Mouse (Mus musculus): ENCODE measurements around the gene Rel. TPM values are rescaled to one million over a fixed set of nuclear protein-coding genes. Genes with fewer than 3 reads are reported as not detected.

The Rel gene
- polyA plus RNA-seq, 1 experiment from 2014 or later, result 2.2 TPM

DNA sequence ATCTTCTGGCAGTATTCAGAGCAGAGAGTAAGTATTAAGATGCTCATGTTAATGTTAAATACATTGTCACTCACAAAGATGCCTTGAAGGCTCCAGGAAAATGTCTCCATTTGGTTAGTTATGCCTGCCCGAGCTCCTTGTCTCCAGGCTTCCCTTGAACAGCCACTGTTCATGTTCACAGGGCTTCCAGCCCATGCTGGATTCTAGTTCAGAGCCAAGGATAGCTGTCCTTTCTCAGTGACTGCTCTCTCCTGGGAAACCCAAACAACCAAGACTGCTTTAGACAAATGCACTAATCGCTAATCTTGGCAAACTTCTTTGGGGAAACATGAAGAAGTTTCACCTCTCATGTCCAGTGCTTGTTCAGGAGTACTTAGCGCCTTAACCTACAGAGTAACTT is 58.5 kb downstream of the Rel start:
- DNase-seq (ENCODE audit: low spot score), result no peak
- Histone ChIP-seq H3K9me3 (ENCODE audit: control insufficient read depth, low read length) (no peaks in the 10 kb centered on the region), H3K4me2 (ENCODE audit: low read depth, low read length) (no peak overlapping the region), H3K27me3 (replicated peaks; ENCODE audit: control insufficient read depth, insufficient read depth, low read length) (no peaks in the 10 kb centered on the region), H3K36me3 (ENCODE audit: control insufficient read depth, insufficient read depth, low read length) (peaks cover 77% of the 10 kb centered on the region), H3K27ac (replicated peaks; ENCODE audit: low read depth, low read length) (no peak overlapping the region), H3K4me3 (ENCODE audit: low read depth, low read length) (no peak overlapping the region), H3K4me1 (ENCODE audit: control insufficient read depth, insufficient read depth, low read length) (no peaks in the 10 kb centered on the region), H3K9ac (ENCODE audit: low read depth, low read length) (no peak overlapping the region)
- WGBS, result 87% methylated on average over 3 of the region's 3 CpGs
- no peak for ATAC-seq (ENCODE audit: low read depth)

- Histone ChIP-seq H3K4me3 (ENCODE audit: low read depth, low read length) (no peak overlapping the region), H3K4me2 (ENCODE audit: low read depth, low read length) (no peak overlapping the region), H3K27ac (replicated peaks; ENCODE audit: low read depth, low read length) (no peak overlapping the region), H3K9me3 (ENCODE audit: control insufficient read depth, low read length) (no peaks in the 10 kb centered on the region), H3K36me3 (ENCODE audit: control insufficient read depth, insufficient read depth, low read length) (peaks cover 42% of the 10 kb centered on the region), H3K4me1 (ENCODE audit: control insufficient read depth, insufficient read depth, low read length) (no peaks in the 10 kb centered on the region), H3K9ac (ENCODE audit: low read depth, low read length) (no peak overlapping the region), H3K27me3 (replicated peaks; ENCODE audit: control insufficient read depth, insufficient read depth, low read length) (no peaks in the 10 kb centered on the region)
- 89% methylated on average over 7 of the region's 7 CpGs for WGBS
- DNase-seq (ENCODE audit: low spot score) (no peak), ATAC-seq (ENCODE audit: low read depth) (no peak)
Measured at GRCm38 (mm10) chr11:23704604-23705294, 66.0 kb downstream of the Rel start.

DNA sequence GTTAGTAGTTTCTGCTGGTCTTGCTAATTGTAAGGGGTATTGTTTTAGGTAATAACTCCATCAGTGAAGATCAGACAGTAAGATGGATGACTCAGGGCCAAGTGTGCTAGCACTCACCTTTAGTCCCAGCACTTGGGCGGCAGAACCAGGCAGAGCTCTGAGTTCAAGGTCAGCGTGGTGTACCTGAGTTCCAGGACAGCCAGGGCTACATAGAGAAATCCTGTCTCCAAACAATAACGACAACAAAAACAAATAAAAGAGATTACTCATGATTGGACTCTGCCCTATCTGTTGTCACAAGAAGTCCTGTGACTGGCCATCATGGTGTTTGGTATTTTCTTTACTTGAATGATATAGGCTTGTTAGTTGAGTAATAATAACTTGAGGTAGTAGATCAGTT is 68.9 kb downstream of the Rel start:
- WGBS, result 94% methylated on average over 3 of the region's 3 CpGs
- Histone ChIP-seq H3K4me1 (ENCODE audit: control insufficient read depth, insufficient read depth, low read length) (no peaks in the 10 kb centered on the region), H3K4me2 (ENCODE audit: low read depth, low read length) (no peak overlapping the region)

DNA sequence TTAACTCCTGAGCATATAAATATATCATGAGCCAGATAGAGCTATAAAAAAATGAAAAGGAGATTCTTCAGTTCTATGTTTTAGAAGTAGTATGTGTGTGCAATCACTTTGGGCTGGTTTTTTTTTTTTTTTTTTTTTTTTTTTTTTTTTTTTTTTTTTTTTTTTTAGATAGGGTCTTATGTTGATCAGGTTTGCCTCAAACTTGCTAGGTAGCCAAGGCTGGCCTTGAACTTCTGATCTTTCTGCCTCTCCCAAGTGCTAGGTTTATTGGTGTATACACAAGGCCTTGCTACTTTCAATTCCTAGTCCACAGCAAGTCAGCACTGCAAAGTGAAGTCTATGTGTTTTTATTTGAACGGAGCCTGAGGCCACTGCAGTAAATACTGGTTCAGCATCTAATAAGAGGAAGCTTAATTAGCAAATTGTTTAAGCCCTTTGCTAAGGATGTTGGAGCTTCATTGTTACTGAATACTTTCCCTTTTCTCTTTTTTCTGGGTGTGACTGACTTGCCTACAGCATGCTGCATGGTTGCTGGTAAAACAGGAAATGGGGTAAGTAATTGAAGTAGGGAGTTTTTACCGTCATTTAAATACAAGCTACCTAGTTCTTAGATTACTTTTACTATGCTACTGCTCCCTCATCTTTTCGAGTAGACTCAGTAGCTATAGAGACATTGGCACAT is 71.2 kb downstream of the Rel start:
- H3K4me2 ChIP-seq (ENCODE audit: low read depth, low read length), result no peak overlapping the region
- WGBS, result 58% methylated on average over 3 of the region's 3 CpGs

More for the DNA sequence above, 68.9 kb downstream of the Rel start:
- H3K9ac ChIP-seq (ENCODE audit: low read depth, low read length), result no peak overlapping the region
- DNase-seq (ENCODE audit: low spot score), result no peak
- H3K27ac ChIP-seq (replicated peaks; ENCODE audit: low read depth, low read length), result no peak overlapping the region
- peaks cover 30% of the 10 kb centered on the region for H3K36me3 ChIP-seq (ENCODE audit: control insufficient read depth, insufficient read depth, low read length)
- H3K4me3 ChIP-seq (ENCODE audit: low read depth, low read length), result no peak overlapping the region
- ATAC-seq (ENCODE audit: low read depth), result no peak
- no peaks in the 10 kb centered on the region for H3K9me3 ChIP-seq (ENCODE audit: control insufficient read depth, low read length)
- no peaks in the 10 kb centered on the region for H3K27me3 ChIP-seq (replicated peaks; ENCODE audit: control insufficient read depth, insufficient read depth, low read length)

GRCm38 (mm10) chr11:23698526-23698925 is 72.2 kb downstream of the Rel start:
- peaks cover 24% of the 10 kb centered on the region for H3K36me3 ChIP-seq (ENCODE audit: control insufficient read depth, insufficient read depth, low read length)
- no peaks in the 10 kb centered on the region for H3K4me1 ChIP-seq (ENCODE audit: control insufficient read depth, insufficient read depth, low read length)
- no peaks in the 10 kb centered on the region for H3K9me3 ChIP-seq (ENCODE audit: control insufficient read depth, low read length)
- H3K27ac ChIP-seq (replicated peaks; ENCODE audit: low read depth, low read length), result no peak overlapping the region
- no peak for DNase-seq (ENCODE audit: low spot score)
- no peak for ATAC-seq (ENCODE audit: low read depth)
- no peak overlapping the region for H3K4me2 ChIP-seq (ENCODE audit: low read depth, low read length)
- H3K4me3 ChIP-seq (ENCODE audit: low read depth, low read length), result no peak overlapping the region
- WGBS, result 69% methylated on average over 2 of the region's 2 CpGs
- no peaks in the 10 kb centered on the region for H3K27me3 ChIP-seq (replicated peaks; ENCODE audit: control insufficient read depth, insufficient read depth, low read length)
- H3K9ac ChIP-seq (ENCODE audit: low read depth, low read length), result no peak overlapping the region

More for the DNA sequence above, 71.2 kb downstream of the Rel start:
- Histone ChIP-seq H3K36me3 (ENCODE audit: control insufficient read depth, insufficient read depth, low read length) (peaks cover 22% of the 10 kb centered on the region), H3K9ac (ENCODE audit: low read depth, low read length) (no peak overlapping the region), H3K4me3 (ENCODE audit: low read depth, low read length) (no peak overlapping the region), H3K4me1 (ENCODE audit: control insufficient read depth, insufficient read depth, low read length) (no peaks in the 10 kb centered on the region), H3K27ac (replicated peaks; ENCODE audit: low read depth, low read length) (no peak overlapping the region), H3K27me3 (replicated peaks; ENCODE audit: control insufficient read depth, insufficient read depth, low read length) (no peaks in the 10 kb centered on the region), H3K9me3 (ENCODE audit: control insufficient read depth, low read length) (no peaks in the 10 kb centered on the region)
- DNase-seq (ENCODE audit: low spot score) (no peak), ATAC-seq (ENCODE audit: low read depth) (no peak)

DNA sequence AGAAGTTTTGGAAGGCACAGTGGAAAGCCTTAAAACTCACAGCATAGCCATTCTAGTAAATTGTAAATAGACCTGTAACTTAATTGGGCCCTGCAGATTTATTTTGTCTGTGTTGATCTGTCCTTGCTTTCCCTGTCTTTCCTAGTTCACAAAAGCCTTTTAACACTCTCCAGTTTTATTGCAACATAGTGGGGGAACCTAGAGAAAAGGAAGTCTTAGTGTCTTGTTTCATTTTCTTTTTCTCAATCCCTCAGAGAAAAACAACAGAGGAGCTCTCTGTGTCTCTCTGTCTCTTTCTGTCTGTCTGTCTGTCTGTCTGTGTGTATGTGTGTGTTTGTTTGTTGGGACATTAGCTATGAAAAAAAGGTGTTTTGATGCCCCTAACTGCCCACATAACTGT is 74.9 kb downstream of the Rel start:
- ATAC-seq (ENCODE audit: low read depth), result no peak
- Histone ChIP-seq H3K9me3 (ENCODE audit: control insufficient read depth, low read length) (no peaks in the 10 kb centered on the region), H3K4me1 (ENCODE audit: control insufficient read depth, insufficient read depth, low read length) (no peaks in the 10 kb centered on the region), H3K9ac (ENCODE audit: low read depth, low read length) (no peak overlapping the region), H3K36me3 (ENCODE audit: control insufficient read depth, insufficient read depth, low read length) (peaks cover 18% of the 10 kb centered on the region; the same call in 1 of the 2 replicates), H3K4me2 (ENCODE audit: low read depth, low read length) (no peak overlapping the region), H3K27me3 (replicated peaks; ENCODE audit: control insufficient read depth, insufficient read depth, low read length) (no peaks in the 10 kb centered on the region), H3K4me3 (ENCODE audit: low read depth, low read length) (no peak overlapping the region), H3K27ac (replicated peaks; ENCODE audit: low read depth, low read length) (no peak overlapping the region; the same call in 1 of the 2 replicates)
- DNase-seq (ENCODE audit: low spot score), result no peak

- no peak for ATAC-seq (ENCODE audit: low read depth)
Measured at GRCm38 (mm10) chr11:23693286-23693685, 77.5 kb downstream of the Rel start.

GRCm38 (mm10) chr11:23688060-23688459 is 82.7 kb downstream of the Rel start:
- no peak overlapping the region for H3K9ac ChIP-seq (ENCODE audit: low read depth, low read length)
- no peak overlapping the region for H3K4me2 ChIP-seq (ENCODE audit: low read depth, low read length)
- H3K27me3 ChIP-seq (replicated peaks; ENCODE audit: control insufficient read depth, insufficient read depth, low read length), result no peaks in the 10 kb centered on the region
- no peak overlapping the region for H3K27ac ChIP-seq (replicated peaks; ENCODE audit: low read depth, low read length)
- no peaks in the 10 kb centered on the region for H3K9me3 ChIP-seq (ENCODE audit: control insufficient read depth, low read length)
- ATAC-seq (ENCODE audit: low read depth), result no peak
- no peak overlapping the region for H3K4me3 ChIP-seq (ENCODE audit: low read depth, low read length)
- DNase-seq (ENCODE audit: low spot score), result no peak
- H3K36me3 ChIP-seq (ENCODE audit: control insufficient read depth, insufficient read depth, low read length), result peaks cover 18% of the 10 kb centered on the region; the same call in 1 of the 2 replicates
- 89% methylated on average over 1 of the region's 1 CpGs for WGBS
- H3K4me1 ChIP-seq (ENCODE audit: control insufficient read depth, insufficient read depth, low read length), result no peaks in the 10 kb centered on the region

More at GRCm38 (mm10) chr11:23693286-23693685, 77.5 kb downstream of the Rel start:
- H3K9ac ChIP-seq (ENCODE audit: low read depth, low read length), result no peak overlapping the region
- 96% methylated on average over 2 of the region's 2 CpGs for WGBS
- H3K4me3 ChIP-seq (ENCODE audit: low read depth, low read length), result no peak overlapping the region
- H3K27me3 ChIP-seq (replicated peaks; ENCODE audit: control insufficient read depth, insufficient read depth, low read length), result no peaks in the 10 kb centered on the region
- H3K4me1 ChIP-seq (ENCODE audit: control insufficient read depth, insufficient read depth, low read length), result no peaks in the 10 kb centered on the region
- no peak for DNase-seq (ENCODE audit: low spot score)
- H3K27ac ChIP-seq (replicated peaks; ENCODE audit: low read depth, low read length), result no peak overlapping the region
- peaks cover 16% of the 10 kb centered on the region; the same call in 1 of the 2 replicates for H3K36me3 ChIP-seq (ENCODE audit: control insufficient read depth, insufficient read depth, low read length)
- no peak overlapping the region for H3K4me2 ChIP-seq (ENCODE audit: low read depth, low read length)
- no peaks in the 10 kb centered on the region for H3K9me3 ChIP-seq (ENCODE audit: control insufficient read depth, low read length)
